Mouse (Mus musculus): ENCODE data around the gene Car11.

Car11 gene

DNA sequence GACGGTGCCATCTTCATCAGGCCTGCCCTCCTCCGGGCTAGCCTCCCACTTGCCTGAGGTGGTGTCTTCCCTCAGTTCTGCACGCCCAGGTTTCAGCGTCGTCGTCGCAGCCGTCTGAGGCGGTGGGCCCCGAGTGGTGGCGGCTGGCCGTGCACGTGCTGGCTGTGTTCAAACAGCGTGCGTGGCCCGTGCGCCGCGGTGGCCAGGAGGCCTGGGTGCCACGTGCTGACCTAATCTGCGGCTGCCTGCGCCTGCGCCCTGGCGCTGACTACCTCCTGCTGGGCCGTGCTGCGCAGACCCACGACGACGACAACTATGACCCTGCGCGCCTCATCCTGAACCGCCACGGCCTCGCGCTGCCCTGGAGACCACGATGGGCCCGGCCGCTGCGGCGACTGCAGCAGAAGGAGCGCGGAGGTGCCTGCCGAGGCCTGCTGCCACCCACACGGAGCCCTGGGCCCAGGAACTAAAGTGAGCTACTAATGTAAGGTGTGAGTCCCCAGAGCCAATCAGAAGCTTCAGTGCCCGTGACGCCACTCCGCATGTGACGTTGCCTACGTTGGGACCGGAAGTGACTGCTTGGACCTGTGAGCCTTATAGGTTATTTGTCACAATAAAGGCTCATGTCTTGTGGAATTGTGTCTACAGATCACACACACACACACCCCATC lies 5.6 kb upstream of the Car11 start, which contains the start of gene Sec1:
Gene Sec1 (minus strand): TSS at position 482 of the 671 bp plus-strand sequence.
- DNase-seq: no peak

- no peak for DNase-seq
Measured at GRCm38 (mm10) chr7:45695098-45695497, 4.5 kb upstream of the Car11 start.

GRCm38 (mm10) chr7:45697894-45698293 lies 1.7 kb upstream of the Car11 start:
- DNase-seq: no peak

DNA sequence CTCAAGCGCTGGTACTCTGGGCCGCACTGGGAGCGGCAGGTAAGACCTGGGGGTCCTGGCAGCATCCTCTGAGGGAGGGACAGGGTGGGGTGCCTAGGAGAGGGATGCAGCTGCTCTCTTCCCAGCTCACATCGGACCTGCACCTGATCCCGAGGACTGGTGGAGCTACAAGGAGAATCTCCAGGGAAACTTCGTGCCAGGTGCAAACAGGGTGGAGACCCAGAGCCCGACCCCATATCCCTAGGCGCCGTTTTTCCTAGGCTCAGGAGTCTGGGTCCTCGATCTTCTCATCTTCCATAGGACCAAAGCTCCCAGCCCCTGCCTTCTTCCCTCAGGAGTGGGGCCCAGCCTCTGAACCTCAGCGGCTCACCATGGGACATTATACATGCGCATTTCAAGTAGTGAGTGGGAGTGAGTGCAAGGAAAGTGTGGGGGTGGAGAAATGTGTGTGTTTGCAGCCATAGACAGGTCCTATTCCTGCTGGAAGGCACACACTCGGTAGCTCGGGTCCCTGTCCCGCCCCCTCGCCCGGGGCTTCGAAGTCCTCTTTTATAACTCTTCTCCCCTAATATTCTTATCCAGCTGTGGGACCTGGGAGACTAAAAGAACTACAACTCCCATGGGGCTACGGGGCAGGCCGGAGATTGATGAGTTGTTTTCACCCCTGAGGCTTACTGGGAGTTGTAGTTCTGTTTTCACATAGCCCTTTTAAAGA lies 815 bp downstream of the Car11 start:
- peak; percentile 89 for DNase-seq

DNA sequence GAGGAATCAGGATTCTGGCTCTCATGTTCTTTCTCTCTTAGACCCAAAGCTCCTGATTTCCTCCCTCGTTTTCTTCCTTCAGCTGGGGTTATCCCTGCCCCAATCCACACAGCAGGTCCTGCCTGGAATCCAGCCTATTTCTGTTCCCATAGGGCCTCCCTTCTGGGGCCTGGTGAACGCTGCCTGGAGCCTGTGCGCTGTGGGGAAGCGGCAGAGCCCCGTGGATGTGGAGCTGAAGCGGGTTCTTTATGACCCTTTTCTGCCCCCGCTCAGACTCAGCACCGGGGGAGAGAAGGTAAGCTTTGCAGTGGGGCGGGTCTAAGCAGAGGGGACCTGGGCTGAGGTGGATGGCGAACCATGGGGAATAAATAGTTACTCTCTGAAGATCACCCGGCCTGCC lies 1.4 kb downstream of the Car11 start:
- DNase-seq: no peak

GRCm38 (mm10) chr7:45701607-45702006 lies 2.0 kb downstream of the Car11 start:
- no peak for DNase-seq

DNA sequence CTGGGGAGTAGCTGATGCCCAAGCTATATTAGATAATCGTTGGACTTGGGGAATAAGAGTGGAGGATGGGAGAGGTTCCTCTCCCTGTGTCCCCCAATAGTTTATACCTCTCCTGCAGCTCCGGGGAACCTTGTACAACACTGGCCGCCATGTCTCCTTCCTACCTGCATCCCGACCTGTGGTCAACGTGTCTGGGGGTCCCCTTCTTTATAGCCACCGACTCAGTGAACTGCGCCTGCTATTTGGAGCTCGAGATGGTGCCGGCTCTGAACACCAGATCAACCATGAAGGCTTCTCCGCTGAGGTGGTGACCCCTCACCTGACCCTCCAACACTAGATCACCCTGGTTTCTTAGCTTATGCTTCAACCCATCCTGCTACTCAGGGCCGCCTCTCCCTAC lies 2.7 kb downstream of the Car11 start:
- DNase-seq: no peak

GRCm38 (mm10) chr7:45702809-45703520 lies 3.3 kb downstream of the Car11 start:
- DNase-seq: no peak

- DNase-seq: no peak
Measured at GRCm38 (mm10) chr7:45703521-45704033, 3.9 kb downstream of the Car11 start.

DNA sequence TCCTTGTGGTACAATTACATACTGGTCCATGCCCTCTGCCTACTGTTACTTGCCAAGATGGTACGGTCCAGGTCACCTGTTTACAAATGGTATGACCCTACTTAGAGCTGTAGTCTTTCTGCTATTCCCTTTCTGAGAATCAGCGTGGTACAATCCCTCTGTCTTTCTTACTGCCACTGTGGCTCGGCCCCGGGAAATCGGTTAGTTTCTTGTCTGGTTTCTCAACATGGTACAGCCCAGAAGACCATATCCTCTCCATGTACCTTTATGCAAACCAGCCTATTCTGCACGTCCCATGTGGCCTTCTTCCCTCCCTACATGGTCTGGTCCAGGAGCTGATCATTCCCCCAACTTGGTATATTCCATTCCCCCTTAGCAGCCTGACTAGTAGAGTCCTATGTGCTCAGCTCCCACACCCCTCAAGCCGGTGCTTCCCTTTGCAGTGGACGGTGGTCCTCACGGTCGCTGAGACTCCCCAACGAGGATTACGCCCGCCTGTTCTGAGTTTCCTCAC lies 4.5 kb downstream of the Car11 start:
- DNase-seq: peak; percentile 78

DNA sequence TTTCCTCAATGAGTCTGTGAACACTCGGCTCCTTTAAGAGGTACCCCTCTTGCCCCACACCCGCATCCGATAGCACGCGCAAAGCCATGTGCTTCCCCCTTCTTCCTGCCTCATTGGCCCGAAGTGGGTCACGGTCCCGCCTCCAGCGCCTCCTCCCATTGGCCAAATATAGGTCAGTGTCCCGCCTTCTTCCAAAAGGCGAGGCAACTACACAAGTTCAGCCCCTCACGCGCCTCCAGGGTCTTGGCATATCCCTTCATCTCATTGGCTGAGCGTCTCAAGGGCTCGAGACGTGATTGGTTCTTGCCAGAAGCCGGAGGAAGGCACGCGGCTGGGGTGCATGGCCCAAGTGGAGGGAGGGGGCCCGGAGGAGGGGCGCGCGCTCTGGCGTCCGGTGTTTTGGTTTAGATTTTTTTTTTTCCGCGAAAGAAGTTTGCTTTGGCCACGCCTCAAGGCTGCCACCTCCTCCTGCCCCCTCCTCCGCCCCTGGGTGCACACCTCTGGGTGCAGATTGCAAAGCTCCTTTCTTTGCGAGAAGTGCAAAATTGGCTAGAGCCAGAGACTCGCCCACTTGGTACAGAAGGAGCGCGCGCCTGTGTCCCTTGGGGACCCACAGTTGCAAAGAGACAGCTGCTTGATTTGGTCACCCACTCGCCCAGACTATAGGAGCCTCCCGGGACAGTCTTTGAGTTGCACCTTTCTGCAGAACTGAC lies 5.2 kb downstream of the Car11 start, which contains the start of gene Dbp:
Gene Dbp (plus strand): TSS at position 359 of the 713 bp plus-strand sequence.
- DNase-seq: peak; percentile 100

DNA sequence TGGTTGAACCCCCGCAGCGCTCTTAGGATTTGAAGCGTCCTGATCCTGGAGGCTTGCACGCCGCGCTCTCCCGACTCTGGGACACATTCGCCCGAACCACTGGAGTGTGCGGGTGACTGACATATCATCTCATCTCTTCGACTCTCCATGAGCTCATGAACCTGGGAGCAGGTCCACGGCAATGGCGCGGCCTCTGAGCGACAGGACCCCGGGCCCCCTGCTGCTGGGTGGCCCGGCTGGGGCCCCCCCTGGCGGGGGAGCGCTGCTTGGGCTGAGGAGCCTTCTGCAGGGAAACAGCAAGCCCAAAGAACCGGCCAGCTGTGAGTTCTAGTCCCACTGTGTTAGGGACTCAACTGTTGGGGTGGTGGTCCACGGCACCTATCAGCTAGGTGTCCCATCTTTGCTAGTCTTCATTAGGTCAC lies 5.8 kb downstream of the Car11 start:
- DNase-seq: no peak

DNA sequence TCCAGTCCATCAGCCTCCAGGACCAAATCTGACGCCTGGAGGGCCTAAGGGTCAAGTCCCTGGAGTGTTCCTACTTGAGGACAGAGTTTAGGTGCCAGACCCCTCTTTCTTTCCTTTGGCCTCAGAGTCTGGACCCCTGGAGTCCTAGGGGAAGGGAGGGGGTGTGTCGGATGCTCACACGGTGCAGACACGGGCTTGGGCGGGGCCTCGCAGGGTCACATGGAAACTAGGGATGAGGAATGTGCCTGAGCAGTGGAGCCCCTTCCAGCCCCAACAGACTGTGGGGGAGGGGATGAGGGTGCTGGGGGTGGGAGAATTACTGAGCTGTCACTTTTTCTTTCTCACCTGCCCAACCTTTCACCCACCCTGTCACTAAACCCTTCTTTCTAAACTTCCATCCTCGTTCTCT lies 6.2 kb downstream of the Car11 start:
- DNase-seq: peak; percentile 87

- peak; percentile 93 for DNase-seq
Measured at GRCm38 (mm10) chr7:45706721-45707241, 7.1 kb downstream of the Car11 start.

- DNase-seq: peak; percentile 98
Measured at GRCm38 (mm10) chr7:45707375-45707967, 7.8 kb downstream of the Car11 start.

DNA sequence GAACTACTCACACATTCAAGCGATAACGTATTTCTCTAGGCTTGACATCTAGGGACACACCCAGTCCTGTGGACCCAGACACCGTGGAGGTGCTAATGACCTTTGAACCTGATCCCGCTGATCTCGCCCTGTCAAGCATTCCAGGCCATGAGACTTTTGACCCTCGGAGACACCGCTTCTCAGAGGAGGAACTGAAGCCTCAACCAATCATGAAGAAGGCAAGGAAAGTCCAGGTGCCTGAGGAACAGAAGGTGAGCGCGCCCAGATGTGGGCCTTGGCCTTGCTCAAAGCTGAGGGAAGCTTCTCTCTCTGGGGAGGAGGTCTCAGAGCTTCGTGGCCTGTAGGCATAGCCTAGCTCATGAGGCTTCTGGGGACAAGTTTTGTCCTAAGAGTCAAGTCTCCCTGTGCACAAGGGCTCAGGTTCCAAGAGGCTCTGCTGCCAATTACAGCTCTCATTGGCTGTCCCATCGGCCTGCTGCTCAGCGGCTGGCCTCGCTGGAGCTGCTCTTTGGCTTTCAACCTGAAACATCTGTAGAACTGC lies 8.6 kb downstream of the Car11 start:
- DNase-seq: peak; percentile 81

DNA sequence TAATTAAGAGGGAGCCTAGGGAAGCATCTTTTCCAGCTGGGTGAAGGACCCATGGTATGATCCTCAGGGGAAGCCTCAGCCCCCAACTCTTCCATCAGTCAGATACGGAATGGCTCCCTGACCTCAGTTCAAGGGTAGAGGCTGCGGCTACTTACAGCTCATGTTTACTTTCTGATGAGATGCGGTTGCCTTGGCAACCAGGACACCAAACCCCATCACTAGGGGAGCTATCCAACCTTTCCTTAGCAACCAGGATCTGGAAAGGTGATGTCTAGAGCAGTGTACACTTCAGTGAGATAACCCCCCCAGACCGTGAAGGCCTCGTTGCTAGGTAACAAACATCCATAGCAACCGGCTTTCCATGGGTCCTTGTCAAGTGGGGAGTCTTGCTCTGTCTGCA lies 9.4 kb downstream of the Car11 start:
- no peak for DNase-seq

DNA sequence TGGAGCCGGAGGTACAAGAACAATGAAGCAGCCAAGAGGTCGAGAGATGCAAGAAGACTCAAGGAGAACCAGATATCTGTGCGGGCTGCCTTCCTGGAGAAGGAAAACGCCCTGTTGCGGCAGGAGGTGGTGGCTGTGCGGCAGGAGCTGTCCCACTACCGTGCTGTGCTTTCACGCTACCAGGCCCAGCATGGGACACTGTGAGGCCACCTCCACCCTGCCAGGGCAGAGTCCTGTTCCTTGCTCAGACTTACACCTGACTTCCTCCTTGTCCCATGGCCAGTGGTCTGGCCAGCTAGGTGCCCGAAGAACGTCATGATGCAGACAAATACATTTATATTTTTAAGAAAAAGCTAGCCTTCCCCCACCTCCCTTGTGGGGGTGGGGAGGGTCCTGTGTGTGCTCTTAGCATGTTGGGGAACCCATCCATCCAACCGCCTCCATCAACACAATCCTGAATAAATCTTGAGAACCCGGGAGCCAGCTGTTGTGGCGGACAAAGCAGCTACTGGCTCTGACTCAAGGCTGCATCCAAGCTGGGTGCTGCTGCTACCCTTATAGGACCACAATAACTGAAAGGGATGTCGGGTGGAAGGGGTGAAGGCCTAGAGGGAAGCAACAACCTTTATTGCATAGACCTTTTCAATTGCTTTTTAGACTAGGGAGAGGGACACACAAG lies 10.2 kb downstream of the Car11 start:
- DNase-seq: no peak

GRCm38 (mm10) chr7:45710477-45711191 lies 11.0 kb downstream of the Car11 start:
- DNase-seq: no peak

DNA sequence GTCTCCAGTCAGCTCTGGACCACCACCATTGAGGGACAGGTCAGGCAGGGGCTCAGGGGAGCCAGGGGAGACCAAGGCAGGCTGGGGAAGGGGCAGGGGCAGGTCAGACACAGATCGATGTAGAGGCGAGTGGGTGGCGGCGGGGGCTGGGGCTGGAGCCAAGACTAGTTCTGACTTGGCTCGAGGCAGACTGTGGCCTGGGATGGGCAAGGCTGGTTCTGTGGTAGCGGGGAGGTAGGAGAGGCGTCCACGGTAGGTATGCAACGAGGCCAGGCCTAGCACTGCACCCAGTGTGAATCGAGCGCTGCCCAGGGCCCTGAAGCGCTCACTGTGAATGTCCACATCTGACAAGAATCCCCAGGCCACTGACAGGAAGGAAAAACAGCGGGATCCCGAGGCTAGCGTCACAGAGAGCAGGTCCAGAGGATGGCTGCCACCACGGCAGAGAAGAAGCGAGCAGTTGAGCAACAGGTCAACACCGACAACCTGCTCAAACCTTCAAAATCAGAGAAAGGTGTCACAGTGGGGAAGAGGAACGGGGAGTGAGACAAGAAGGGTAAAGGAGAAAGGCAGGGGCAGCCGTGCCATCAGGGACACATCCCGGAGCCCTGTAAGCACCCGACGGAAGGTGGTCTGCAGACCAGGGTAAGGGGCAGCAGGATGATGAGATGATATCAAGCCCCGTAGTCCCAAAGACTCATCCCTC lies 11.8 kb downstream of the Car11 start:
- DNase-seq: no peak

All from kidney, postnatal 14 days (tissue).